Mouse (Mus musculus) 416B (cell line): ENCODE data around the gene Dennd4b.
A peak's percentile ranks its signal among the peaks of the same experiment; 100 is the strongest.
"Not testable (repeated sequence)": the region's sequence is repeated elsewhere in the genome, so short reads cannot be mapped to it uniquely, and the experiment has no call there.

Experiments
- DNase-seq: peaks from one replicate; pipeline ENCODE4 v3.0.0; 2011; ENCODE audit warnings: low read depth

Dennd4b gene

GRCm38 (mm10) chr3:90253174-90253573 is 11.8 kb upstream of the Dennd4b start:
- not testable (repeated sequence) for DNase-seq

GRCm38 (mm10) chr3:90253653-90254418 is 11.1 kb upstream of the Dennd4b start, which contains the start of gene Crtc2:
Gene Crtc2, plus strand, starts transcription at chr3:90254163.
- peak; percentile 96 for DNase-seq

DNA sequence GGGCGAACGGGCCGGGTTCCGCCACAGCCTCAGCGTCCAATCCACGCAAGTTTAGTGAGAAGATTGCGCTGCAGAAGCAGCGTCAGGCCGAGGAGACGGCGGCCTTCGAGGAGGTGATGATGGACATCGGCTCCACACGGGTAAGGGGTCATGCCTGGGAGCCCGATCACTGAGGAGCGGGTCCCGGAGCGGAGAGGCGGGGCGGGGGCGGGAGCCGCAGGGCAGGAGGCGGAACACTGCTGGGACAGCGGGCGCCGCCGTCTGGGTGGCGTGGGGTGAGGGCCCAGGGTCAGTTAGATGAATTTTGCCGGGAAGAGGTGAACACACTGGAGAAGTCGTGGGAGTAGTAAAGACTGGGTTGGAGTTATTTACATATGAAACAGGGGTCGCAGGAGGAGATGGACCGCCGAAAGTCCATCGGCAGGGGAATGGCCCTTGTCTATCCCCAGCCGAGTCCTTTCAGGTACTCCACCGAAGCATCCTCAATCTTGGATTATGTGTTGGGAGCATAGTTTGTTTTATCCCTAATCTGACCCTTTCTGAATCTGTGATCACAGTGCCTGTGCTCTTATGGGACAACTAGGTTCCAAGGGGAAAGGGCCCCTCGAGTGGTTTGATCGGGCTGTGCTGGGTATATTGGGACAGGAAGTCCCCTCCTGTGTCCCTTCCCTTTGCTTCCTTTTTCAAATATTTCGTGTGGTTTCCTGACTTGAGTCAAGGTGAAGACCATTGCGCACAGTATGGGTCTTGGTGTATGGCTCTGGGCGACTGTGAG is 10.4 kb upstream of the Dennd4b start:
- DNase-seq, result peak; percentile 56

DNA sequence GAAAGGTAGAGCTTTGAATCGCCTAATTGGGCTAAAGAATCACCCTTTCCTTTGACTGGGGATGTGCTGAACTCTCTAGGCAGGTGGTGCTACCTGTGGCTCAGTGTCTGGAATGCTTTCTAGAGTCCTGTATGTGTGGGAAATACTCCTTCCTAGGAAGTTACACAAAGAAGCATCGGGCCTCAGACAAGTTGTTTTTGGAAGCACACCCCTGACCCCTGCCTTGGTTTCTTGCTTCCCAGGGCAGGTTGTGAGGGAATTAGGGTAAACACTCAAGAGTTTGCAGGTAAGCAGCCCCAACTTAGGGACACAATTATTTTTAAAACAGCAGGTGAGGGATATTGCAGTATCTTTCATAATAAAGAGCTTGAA is 9.8 kb upstream of the Dennd4b start:
- no peak for DNase-seq

GRCm38 (mm10) chr3:90255784-90256353 is 9.1 kb upstream of the Dennd4b start:
- DNase-seq, result no peak

DNA sequence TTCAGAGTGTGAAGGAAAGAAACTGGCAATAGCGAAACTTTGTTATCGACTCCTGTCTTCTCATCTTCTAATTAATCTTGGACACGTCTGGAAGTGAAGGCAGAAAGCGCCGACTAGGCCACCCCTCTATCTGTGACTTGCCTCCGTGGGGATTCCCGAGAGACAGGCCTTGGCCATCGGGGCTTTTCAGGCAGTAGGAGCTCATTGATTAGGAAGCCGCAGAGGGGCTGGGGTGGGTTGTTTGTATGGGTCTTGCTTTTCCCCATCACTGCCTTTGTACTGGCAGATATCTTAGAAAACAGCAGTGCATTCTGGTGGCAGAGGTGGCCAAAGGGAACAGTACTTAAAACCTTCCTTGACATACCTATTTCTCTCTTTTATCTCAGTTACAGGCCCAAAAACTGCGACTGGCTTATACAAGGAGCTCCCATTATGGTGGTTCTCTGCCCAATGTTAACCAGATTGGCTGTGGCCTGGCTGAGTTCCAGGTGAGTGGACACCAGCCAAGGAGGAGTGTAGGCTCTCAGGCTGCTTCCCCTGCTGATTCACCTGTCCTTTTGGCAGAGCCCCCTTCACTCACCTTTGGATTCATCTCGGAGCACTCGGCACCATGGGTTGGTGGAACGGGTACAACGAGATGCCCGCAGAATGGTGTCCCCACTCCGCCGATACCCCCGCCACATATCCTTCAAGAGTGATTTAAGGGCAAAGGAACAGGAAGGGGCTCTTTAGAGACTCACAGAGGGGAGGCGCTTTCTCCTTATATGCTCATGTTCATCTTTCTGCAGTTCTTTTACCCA is 8.1 kb upstream of the Dennd4b start:
- DNase-seq, result no peak

- no peak for DNase-seq
These were observed 6.5 kb upstream of the Dennd4b start for GRCm38 (mm10) chr3:90258521-90258920.

GRCm38 (mm10) chr3:90263121-90263771 is 1.7 kb upstream of the Dennd4b start:
- DNase-seq, result no peak

DNA sequence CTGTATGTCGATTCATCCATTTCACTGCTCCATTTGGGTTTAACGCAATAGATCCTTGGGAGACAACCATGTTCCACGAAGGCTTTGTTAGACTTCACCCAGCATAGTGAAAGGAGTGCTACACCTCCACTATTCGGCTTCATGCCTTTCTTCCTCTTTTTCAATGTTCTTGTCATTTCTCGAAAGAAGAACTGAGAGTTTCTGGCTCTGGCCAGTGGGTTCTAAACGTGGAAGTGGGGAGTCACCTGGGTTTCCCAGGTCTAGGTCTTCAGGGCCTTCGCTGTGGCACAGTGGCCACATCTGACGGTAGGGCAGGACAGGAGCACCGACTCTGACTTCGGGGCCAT is 325 bp upstream of the Dennd4b start:
- DNase-seq, result no peak

- DNase-seq, result peak; percentile 87
These were observed 1.2 kb downstream of the Dennd4b start for GRCm38 (mm10) chr3:90265932-90266741.

DNA sequence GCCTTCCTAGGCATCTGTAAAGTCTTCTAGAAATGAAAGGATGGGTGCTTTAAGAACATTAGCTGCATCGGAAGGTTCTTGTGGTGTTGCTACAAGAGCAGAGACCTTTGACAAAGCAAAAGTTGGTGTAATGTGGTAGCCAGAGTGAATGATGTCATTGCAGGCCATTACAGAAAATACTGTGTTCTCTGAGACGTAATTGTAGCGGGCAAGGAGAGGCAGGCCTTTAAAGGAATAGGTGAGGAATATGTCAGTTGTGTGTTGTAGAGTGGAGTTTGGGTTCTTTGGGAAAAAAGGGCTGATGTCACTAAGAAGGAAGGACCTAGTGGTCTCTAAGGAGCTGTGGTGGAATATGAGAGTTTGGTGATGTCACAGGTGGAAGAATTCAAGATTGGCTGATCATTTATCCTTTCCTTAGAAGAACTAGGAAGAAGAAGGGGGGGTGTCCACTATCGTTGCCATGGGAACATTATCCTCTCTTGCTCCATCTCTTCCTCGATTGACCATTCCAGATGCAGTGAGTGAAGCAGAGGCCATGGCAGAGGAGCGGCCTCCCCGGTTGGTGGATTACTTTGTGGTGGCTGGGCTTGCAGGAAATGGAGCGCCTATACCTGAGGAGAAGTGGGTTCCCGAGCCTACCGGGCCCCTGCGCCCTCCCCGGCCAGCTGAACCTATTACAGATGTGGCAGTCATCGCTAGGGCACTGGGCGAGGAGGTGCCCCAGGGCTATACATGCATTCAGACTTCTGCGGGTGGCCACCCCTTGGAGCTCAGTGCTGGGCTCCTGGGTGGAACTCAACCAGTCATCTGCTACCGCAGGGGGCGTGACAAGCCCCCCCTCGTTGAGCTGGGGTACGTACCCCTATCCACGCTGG is 2.2 kb downstream of the Dennd4b start:
- peak; percentile 44 for DNase-seq

DNA sequence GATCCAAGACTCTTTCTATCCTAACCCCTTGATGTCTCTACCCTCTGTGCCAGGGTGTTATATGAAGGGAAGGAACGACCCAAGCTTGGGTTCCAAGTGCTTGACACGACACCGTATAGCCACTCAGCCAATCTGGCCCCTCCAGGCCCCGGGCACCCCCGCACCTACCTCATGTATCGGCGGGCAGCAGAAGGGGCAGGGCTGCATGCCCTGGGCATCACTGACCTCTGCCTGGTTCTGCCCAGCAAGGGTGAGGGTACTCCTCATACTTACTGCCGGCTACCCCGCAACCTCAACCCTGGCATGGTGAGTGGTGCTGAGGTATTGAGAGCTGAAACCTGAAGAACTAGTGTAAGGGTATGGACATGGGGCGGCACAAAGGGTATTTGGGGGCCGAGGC is 3.2 kb downstream of the Dennd4b start:
- DNase-seq, result no peak

- DNase-seq, result no peak
These were observed 4.0 kb downstream of the Dennd4b start for GRCm38 (mm10) chr3:90268971-90269370.

GRCm38 (mm10) chr3:90270784-90271183 is 5.8 kb downstream of the Dennd4b start:
- DNase-seq, result no peak

DNA sequence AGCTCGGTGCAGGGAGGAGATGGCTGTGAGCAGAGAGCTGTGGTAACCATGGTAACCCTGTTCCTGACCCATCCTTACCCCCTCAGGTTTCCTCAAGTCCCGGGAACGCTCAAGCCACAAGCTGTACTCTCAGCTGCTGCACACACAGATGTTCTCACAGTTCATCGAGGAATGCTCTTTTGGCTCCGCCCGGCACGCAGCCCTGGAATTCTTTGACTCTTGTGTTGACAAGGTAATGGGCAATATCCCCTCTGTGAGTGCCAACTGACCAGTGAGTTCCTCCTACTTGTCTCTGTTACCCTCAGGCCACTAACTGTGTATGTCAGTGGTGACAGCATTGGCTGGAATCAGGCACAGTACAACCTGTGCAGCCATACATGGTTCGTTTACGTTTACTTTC is 7.2 kb downstream of the Dennd4b start:
- no peak for DNase-seq

DNA sequence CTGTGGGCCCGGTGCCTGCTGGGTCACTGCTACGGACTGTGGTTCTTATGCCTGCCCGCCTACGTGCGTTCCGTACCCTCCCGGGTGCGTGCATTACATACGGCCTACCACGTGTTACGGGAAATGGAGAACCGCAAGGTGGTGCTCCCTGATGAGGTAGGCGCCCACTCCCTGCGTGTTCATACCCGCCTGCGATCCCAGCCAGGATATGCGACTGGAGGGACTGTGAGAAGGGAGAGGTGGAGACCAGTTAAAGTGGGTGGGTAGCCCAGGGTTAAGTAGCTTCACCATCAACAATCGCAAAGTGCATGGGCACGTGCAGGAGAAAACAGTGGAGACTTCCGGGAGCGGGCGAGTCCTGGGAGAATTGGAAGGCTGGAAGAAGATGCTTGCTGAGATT is 8.9 kb downstream of the Dennd4b start:
- no peak for DNase-seq

DNA sequence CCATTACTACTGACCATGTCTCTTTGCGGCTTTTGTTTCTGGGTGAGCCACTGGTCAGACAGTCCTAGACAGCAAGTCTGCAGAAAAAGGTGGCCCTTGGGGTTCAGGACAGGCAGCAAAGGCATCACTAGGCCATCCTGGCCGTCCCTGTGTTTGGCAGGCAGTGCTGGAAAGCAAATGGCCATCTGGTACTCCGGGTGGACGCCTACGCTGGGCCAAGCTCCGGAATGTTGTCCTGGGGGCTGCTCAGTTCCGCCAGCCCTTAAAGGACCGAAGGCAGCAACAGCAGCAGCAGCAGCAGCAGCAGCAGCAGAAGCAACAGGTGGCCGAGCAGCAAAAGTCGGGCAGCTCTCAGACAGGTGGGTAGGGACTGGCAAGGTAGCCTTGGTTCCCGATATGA is 10.3 kb downstream of the Dennd4b start:
- DNase-seq, result no peak

DNA sequence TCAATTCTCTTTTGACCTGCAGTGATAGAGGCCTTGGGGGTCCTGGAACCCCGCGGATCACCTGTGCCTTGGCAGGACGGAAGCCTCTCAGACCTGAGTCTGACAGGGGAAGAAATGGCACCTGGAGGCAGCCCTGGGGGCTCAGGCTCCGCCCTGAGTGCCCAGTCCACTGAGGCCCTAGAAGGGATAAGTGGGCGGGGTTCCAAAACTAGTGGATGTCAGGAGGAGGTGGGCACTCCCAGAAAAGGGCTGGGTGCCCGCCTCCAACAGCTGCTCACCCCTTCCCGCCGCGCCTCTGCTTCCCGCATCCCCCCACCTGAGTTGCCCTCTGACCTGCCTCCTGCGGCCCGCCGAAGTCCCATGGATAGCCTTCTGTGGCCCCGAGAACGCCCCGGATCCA is 11.9 kb downstream of the Dennd4b start:
- DNase-seq, result no peak

DNA sequence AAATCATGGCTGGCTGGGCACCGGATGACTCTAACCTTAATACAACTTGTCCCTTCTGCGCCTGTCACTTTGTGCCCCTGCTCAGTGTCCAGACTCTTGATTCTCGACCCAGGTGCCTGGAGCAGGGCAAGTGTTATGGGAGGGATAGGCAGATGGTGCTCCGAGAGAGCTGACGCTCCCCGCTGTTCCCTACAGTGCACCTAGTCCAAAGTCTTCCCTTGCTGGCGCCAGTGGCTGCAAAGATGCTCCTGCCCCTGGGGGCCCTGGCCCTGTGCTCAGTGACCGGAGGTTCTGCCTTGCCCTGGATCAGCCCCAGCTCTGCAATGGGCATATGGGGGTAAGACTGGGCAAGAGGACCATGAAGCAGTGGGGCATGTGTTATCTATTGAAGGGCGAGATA is 12.8 kb downstream of the Dennd4b start:
- DNase-seq, result no peak

DNA sequence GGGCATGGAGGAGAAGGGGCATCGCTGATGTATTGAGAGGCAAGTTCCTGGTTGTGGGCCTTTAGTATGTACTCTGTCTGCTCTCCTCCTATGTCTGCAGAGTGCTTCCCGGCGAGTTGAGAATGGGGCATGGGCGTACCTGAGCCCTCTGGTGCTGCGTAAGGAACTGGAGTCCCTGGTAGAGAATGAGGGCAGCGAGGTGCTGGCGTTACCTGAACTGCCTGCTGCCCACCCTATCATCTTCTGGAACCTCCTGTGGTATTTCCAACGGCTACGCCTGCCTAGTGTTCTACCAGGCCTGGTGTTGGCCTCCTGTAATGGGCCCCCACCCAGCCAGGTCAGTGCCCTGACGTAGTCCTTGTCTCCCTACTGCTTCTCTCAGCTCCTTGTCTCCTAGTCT is 13.2 kb downstream of the Dennd4b start:
- no peak for DNase-seq
